Mouse (Mus musculus) megakaryocyte, embryonic 14.5 days (primary cell): ENCODE data around the gene Ankdd1b.

Experiments used
- FLI1 ChIP-seq: IDR thresholded peaks from 2 replicates; pipeline ENCODE4 v1.6.1; 2012; ENCODE audit warnings: low read length, inconsistent platforms, mixed read lengths
- GATA1 ChIP-seq: IDR thresholded peaks from 3 replicates; pipeline ENCODE4 v1.6.1; 2012; ENCODE audit warnings: mixed read lengths, low read length, inconsistent platforms, borderline replicate concordance

DNA sequence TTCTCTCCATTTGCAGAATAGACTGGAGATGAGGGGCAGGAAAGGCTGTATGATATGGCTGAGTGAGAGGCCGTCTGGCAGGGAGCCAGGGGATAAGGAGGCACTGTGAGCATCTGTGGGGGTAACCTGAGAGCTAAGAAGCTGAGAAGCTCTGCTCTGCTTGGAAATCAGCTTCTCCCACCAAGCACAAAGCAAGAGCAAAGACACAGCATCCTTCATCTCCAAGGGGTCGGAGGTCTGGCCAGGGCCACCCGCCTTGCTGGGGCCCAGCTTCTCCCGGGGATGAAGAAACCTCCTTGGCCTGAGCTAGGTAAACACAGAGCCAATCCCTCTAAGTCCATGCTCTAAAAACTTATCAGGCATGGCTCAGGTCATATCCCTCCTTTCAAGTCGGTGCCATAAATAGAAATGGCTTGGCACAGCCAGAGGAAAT, 36.1 kb downstream of the Ankdd1b start:
- TF ChIP-seq FLI1, result no peak
- no peak for TF ChIP-seq GATA1
